Mouse (Mus musculus): ENCODE results near the gene Pdgfb. TPM values are rescaled to one million over a fixed set of nuclear protein-coding genes. Genes with fewer than 3 reads are reported as not detected.

The Pdgfb gene
- 10 to 100 TPM; 31.3 to 35.1 TPM for total RNA-seq (2021)
- long read RNA-seq, experiment 1, transcript Pdgfb-201 (7 exons, 2,944 nt): major isoform, 11 of 19 reads
- long read RNA-seq, experiment 1, partial matches to known transcripts: 2 of 19 reads
- long read RNA-seq, experiment 1, other reads (novel, unspliced or antisense): 6 of 19 reads
- long read RNA-seq, experiment 2, transcript Pdgfb-201 (7 exons, 2,944 nt): major isoform, 19 of 40 reads
- long read RNA-seq, experiment 2, partial matches to known transcripts: 8 of 40 reads
- long read RNA-seq, experiment 2, other reads (novel, unspliced or antisense): 13 of 40 reads

- no peak for DNase-seq (ENCODE audit: low spot score in 2 of 2)
Measured at GRCm38 (mm10) chr15:80014321-80015210, at the start of gene Pdgfb. Gene Pdgfb, minus strand, starts transcription at chr15:80014977.

GRCm38 (mm10) chr15:80062821-80063220, 48.0 kb upstream of the Pdgfb start:
- no peak for DNase-seq (ENCODE audit: low spot score in 2 of 2)

GRCm38 (mm10) chr15:80062339-80062738, 47.6 kb upstream of the Pdgfb start:
- DNase-seq (ENCODE audit: low spot score in 2 of 2): no peak

- no peak for DNase-seq (ENCODE audit: low spot score in 2 of 2)
Measured at GRCm38 (mm10) chr15:80061071-80061550, 46.3 kb upstream of the Pdgfb start.

- no peak for DNase-seq (ENCODE audit: low spot score in 2 of 2)
Measured at GRCm38 (mm10) chr15:80060356-80061070, 45.7 kb upstream of the Pdgfb start.

- no peak for DNase-seq (ENCODE audit: low spot score in 2 of 2)
Measured at GRCm38 (mm10) chr15:80059606-80060005, 44.8 kb upstream of the Pdgfb start.

GRCm38 (mm10) chr15:80058151-80058550, 43.4 kb upstream of the Pdgfb start:
- DNase-seq (ENCODE audit: low spot score in 2 of 2): no peak

GRCm38 (mm10) chr15:80054034-80054710, 39.4 kb upstream of the Pdgfb start:
- peak; percentile 48 to 63 for DNase-seq (ENCODE audit: low spot score in 2 of 2)

- no peak for DNase-seq (ENCODE audit: low spot score in 2 of 2)
Measured at GRCm38 (mm10) chr15:80053381-80054033, 38.7 kb upstream of the Pdgfb start.

GRCm38 (mm10) chr15:80051782-80052181, 37.0 kb upstream of the Pdgfb start:
- no peak for DNase-seq (ENCODE audit: low spot score in 2 of 2)

GRCm38 (mm10) chr15:80051092-80051761, 36.5 kb upstream of the Pdgfb start:
- DNase-seq (ENCODE audit: low spot score in 2 of 2): no peak

GRCm38 (mm10) chr15:80050093-80050492, 35.3 kb upstream of the Pdgfb start:
- no peak for DNase-seq (ENCODE audit: low spot score in 2 of 2)

GRCm38 (mm10) chr15:80047973-80048372, 33.2 kb upstream of the Pdgfb start:
- DNase-seq (ENCODE audit: low spot score in 2 of 2): no peak

GRCm38 (mm10) chr15:80047242-80047641, 32.5 kb upstream of the Pdgfb start:
- DNase-seq (ENCODE audit: low spot score in 2 of 2): no peak

- DNase-seq (ENCODE audit: low spot score in 2 of 2): no peak
Measured at GRCm38 (mm10) chr15:80045749-80046148, 31.0 kb upstream of the Pdgfb start.

- no peak for DNase-seq (ENCODE audit: low spot score in 2 of 2)
Measured at GRCm38 (mm10) chr15:80044249-80044648, 29.5 kb upstream of the Pdgfb start.

- no peak for DNase-seq (ENCODE audit: low spot score in 2 of 2)
Measured at GRCm38 (mm10) chr15:80042152-80042551, 27.4 kb upstream of the Pdgfb start.

- no peak for DNase-seq (ENCODE audit: low spot score in 2 of 2)
Measured at GRCm38 (mm10) chr15:80038110-80038391, 23.3 kb upstream of the Pdgfb start.

- no peak for DNase-seq (ENCODE audit: low spot score in 2 of 2)
Measured at GRCm38 (mm10) chr15:80037255-80038109, 22.7 kb upstream of the Pdgfb start.
